Mouse (Mus musculus): ENCODE data around the gene Ide. TPM values are rescaled to one million over a fixed set of nuclear protein-coding genes. Genes with fewer than 3 reads are reported as not detected.
A peak's percentile ranks its signal among the peaks of the same experiment; 100 is the strongest.

Ide gene
- polyA plus RNA-seq, 1 experiment from 2014 or later, result 83.2 TPM

GRCm38 (mm10) chr19:37246859-37247258 lies 90.8 kb downstream of the Ide start:
- H3K36me3 ChIP-seq (ENCODE audit: control insufficient read depth, insufficient read depth, low read length), result no peaks in the 10 kb centered on the region
- H3K4me3 ChIP-seq (ENCODE audit: control insufficient read depth in 1 of 2, insufficient read depth in 1 of 2, low read depth in 1 of 2, low read length in 2 of 2), result no peak overlapping the region
- WGBS, result 32% methylated on average over 3 of the region's 3 CpGs
- H3K27ac ChIP-seq (replicated peaks in 1 of 2; ENCODE audit: control insufficient read depth in 1 of 2, insufficient read depth in 1 of 2, low read depth in 2 of 2, low read length in 2 of 2), result no peak overlapping the region
- H3K9me3 ChIP-seq (ENCODE audit: control insufficient read depth, low read length), result 0 out of 2 replicates have a peak, but pooled peaks cover 3% of the 10 kb centered on the region
- no peak for ATAC-seq (ENCODE audit: insufficient number of reproducible peaks, insufficient read depth, low FRiP score, low read depth)
- H3K27me3 ChIP-seq (ENCODE audit: control insufficient read depth, insufficient read depth, low read length), result no peaks in the 10 kb centered on the region
- H3K4me1 ChIP-seq (ENCODE audit: control insufficient read depth in 2 of 2, insufficient read depth in 2 of 2, low read length in 2 of 2), result no peaks in the 10 kb centered on the region
- no peak overlapping the region for H3K9ac ChIP-seq (ENCODE audit: low read length)
- H3K4me2 ChIP-seq (ENCODE audit: low read length), result no peak overlapping the region

- WGBS, result 44% methylated on average over 2 of the region's 2 CpGs
- ATAC-seq (ENCODE audit: insufficient number of reproducible peaks, insufficient read depth, low FRiP score, low read depth), result no peak
- H3K4me3 ChIP-seq (ENCODE audit: control insufficient read depth in 1 of 2, insufficient read depth in 1 of 2, low read depth in 1 of 2, low read length in 2 of 2), result no peak overlapping the region
- 0 out of 2 replicates have a peak, but pooled peaks cover 3% of the 10 kb centered on the region for H3K9me3 ChIP-seq (ENCODE audit: control insufficient read depth, low read length)
- no peak overlapping the region for H3K4me2 ChIP-seq (ENCODE audit: low read length)
- no peaks in the 10 kb centered on the region; the same call in 1 of the 2 replicates for H3K27me3 ChIP-seq (ENCODE audit: control insufficient read depth, insufficient read depth, low read length)
- no peak overlapping the region for H3K27ac ChIP-seq (replicated peaks in 1 of 2; ENCODE audit: control insufficient read depth in 1 of 2, insufficient read depth in 1 of 2, low read depth in 2 of 2, low read length in 2 of 2)
- no peaks in the 10 kb centered on the region; a peak in 1 of 4 replicates for H3K4me1 ChIP-seq (ENCODE audit: control insufficient read depth in 2 of 2, insufficient read depth in 2 of 2, low read length in 2 of 2)
- H3K9ac ChIP-seq (ENCODE audit: low read length), result no peak overlapping the region
- no peaks in the 10 kb centered on the region for H3K36me3 ChIP-seq (ENCODE audit: control insufficient read depth, insufficient read depth, low read length)
Observed at GRCm38 (mm10) chr19:37242707-37243106, 94.9 kb downstream of the Ide start.

- H3K27me3 ChIP-seq (ENCODE audit: control insufficient read depth, insufficient read depth, low read length), result peaks cover 4% of the 10 kb centered on the region
- H3K36me3 ChIP-seq (ENCODE audit: control insufficient read depth, insufficient read depth, low read length), result no peaks in the 10 kb centered on the region
- H3K4me3 ChIP-seq (ENCODE audit: control insufficient read depth in 1 of 2, insufficient read depth in 1 of 2, low read depth in 1 of 2, low read length in 2 of 2), result no peak overlapping the region
- H3K9me3 ChIP-seq (ENCODE audit: control insufficient read depth, low read length), result 0 out of 2 replicates have a peak, but pooled peaks cover 3% of the 10 kb centered on the region
- no peak for ATAC-seq (ENCODE audit: insufficient number of reproducible peaks, insufficient read depth, low FRiP score, low read depth)
- WGBS, result 65% methylated on average over 5 of the region's 5 CpGs
- no peaks in the 10 kb centered on the region; a peak in 1 of 4 replicates for H3K4me1 ChIP-seq (ENCODE audit: control insufficient read depth in 2 of 2, insufficient read depth in 2 of 2, low read length in 2 of 2)
- H3K27ac ChIP-seq (replicated peaks in 1 of 2; ENCODE audit: control insufficient read depth in 1 of 2, insufficient read depth in 1 of 2, low read depth in 2 of 2, low read length in 2 of 2), result no peak overlapping the region
- H3K9ac ChIP-seq (ENCODE audit: low read length), result no peak overlapping the region
- no peak overlapping the region for H3K4me2 ChIP-seq (ENCODE audit: low read length)
Observed at GRCm38 (mm10) chr19:37241201-37241600, 96.5 kb downstream of the Ide start.

- H3K9ac ChIP-seq (ENCODE audit: low read length), result no peak overlapping the region
- ATAC-seq (ENCODE audit: insufficient number of reproducible peaks, insufficient read depth, low FRiP score, low read depth), result no peak
- 15% methylated on average over 4 of the region's 4 CpGs for WGBS
- H3K4me3 ChIP-seq (ENCODE audit: control insufficient read depth in 1 of 2, insufficient read depth in 1 of 2, low read depth in 1 of 2, low read length in 2 of 2), result no peak overlapping the region
- no peaks in the 10 kb centered on the region for H3K9me3 ChIP-seq (ENCODE audit: control insufficient read depth, low read length)
- no peak overlapping the region for H3K4me2 ChIP-seq (ENCODE audit: low read length)
- no peak overlapping the region for H3K27ac ChIP-seq (replicated peaks in 1 of 2; ENCODE audit: control insufficient read depth in 1 of 2, insufficient read depth in 1 of 2, low read depth in 2 of 2, low read length in 2 of 2)
- peaks cover 0 to 2% of the 10 kb centered on the region in 2 experiments; a peak in 3 of 4 replicates for H3K4me1 ChIP-seq (ENCODE audit: control insufficient read depth in 2 of 2, insufficient read depth in 2 of 2, low read length in 2 of 2)
- no peaks in the 10 kb centered on the region for H3K36me3 ChIP-seq (ENCODE audit: control insufficient read depth, insufficient read depth, low read length)
- H3K27me3 ChIP-seq (ENCODE audit: control insufficient read depth, insufficient read depth, low read length), result peaks cover 22% of the 10 kb centered on the region
Observed at GRCm38 (mm10) chr19:37239096-37239495, 98.6 kb downstream of the Ide start.

GRCm38 (mm10) chr19:37238651-37239050 lies 99.0 kb downstream of the Ide start:
- Histone ChIP-seq H3K4me1 (ENCODE audit: control insufficient read depth in 2 of 2, insufficient read depth in 2 of 2, low read length in 2 of 2) (peaks cover 0 to 7% of the 10 kb centered on the region in 2 experiments; a peak in 3 of 4 replicates), H3K27ac (replicated peaks in 1 of 2; ENCODE audit: control insufficient read depth in 1 of 2, insufficient read depth in 1 of 2, low read depth in 2 of 2, low read length in 2 of 2) (no peak overlapping the region), H3K9me3 (ENCODE audit: control insufficient read depth, low read length) (no peaks in the 10 kb centered on the region), H3K27me3 (ENCODE audit: control insufficient read depth, insufficient read depth, low read length) (peaks cover 27% of the 10 kb centered on the region), H3K36me3 (ENCODE audit: control insufficient read depth, insufficient read depth, low read length) (no peaks in the 10 kb centered on the region), H3K9ac (ENCODE audit: low read length) (no peak overlapping the region), H3K4me3 (ENCODE audit: control insufficient read depth in 1 of 2, insufficient read depth in 1 of 2, low read depth in 1 of 2, low read length in 2 of 2) (no peak overlapping the region), H3K4me2 (ENCODE audit: low read length) (no peak overlapping the region)
- WGBS, result 24% methylated on average over 7 of the region's 7 CpGs
- no peak for ATAC-seq (ENCODE audit: insufficient number of reproducible peaks, insufficient read depth, low FRiP score, low read depth)

GRCm38 (mm10) chr19:37237712-37238437 lies 99.8 kb downstream of the Ide start:
- WGBS, result 4% methylated on average over 15 of the region's 15 CpGs
- no peak overlapping the region for H3K27ac ChIP-seq (replicated peaks in 1 of 2; ENCODE audit: control insufficient read depth in 1 of 2, insufficient read depth in 1 of 2, low read depth in 2 of 2, low read length in 2 of 2)
- peaks cover 33% of the 10 kb centered on the region for H3K27me3 ChIP-seq (ENCODE audit: control insufficient read depth, insufficient read depth, low read length)
- H3K9ac ChIP-seq (ENCODE audit: low read length), result no peak overlapping the region
- peak overlapping the region; percentile 44 for H3K4me2 ChIP-seq (ENCODE audit: low read length)
- no peaks in the 10 kb centered on the region for H3K9me3 ChIP-seq (ENCODE audit: control insufficient read depth, low read length)
- no peak overlapping the region for H3K4me3 ChIP-seq (ENCODE audit: control insufficient read depth in 1 of 2, insufficient read depth in 1 of 2, low read depth in 1 of 2, low read length in 2 of 2)
- ATAC-seq (ENCODE audit: insufficient number of reproducible peaks, insufficient read depth, low FRiP score, low read depth), result no peak
- H3K4me1 ChIP-seq (ENCODE audit: control insufficient read depth in 2 of 2, insufficient read depth in 2 of 2, low read length in 2 of 2), result peaks cover 2 to 9% of the 10 kb centered on the region in 2 experiments; a peak in 3 of 4 replicates
- H3K36me3 ChIP-seq (ENCODE audit: control insufficient read depth, insufficient read depth, low read length), result no peaks in the 10 kb centered on the region

- H3K9me3 ChIP-seq (ENCODE audit: control insufficient read depth, low read length), result no peaks in the 10 kb centered on the region
- WGBS, result 40% methylated on average over 5 of the region's 5 CpGs
- ATAC-seq (ENCODE audit: insufficient number of reproducible peaks, insufficient read depth, low FRiP score, low read depth), result no peak
- H3K4me2 ChIP-seq (ENCODE audit: low read length), result no peak overlapping the region
- H3K27me3 ChIP-seq (ENCODE audit: control insufficient read depth, insufficient read depth, low read length), result peaks cover 35% of the 10 kb centered on the region
- peaks cover 2 to 9% of the 10 kb centered on the region in 2 experiments; a peak in 3 of 4 replicates for H3K4me1 ChIP-seq (ENCODE audit: control insufficient read depth in 2 of 2, insufficient read depth in 2 of 2, low read length in 2 of 2)
- no peak overlapping the region for H3K4me3 ChIP-seq (ENCODE audit: control insufficient read depth in 1 of 2, insufficient read depth in 1 of 2, low read depth in 1 of 2, low read length in 2 of 2)
- H3K27ac ChIP-seq (replicated peaks in 1 of 2; ENCODE audit: control insufficient read depth in 1 of 2, insufficient read depth in 1 of 2, low read depth in 2 of 2, low read length in 2 of 2), result no peak overlapping the region
- no peaks in the 10 kb centered on the region for H3K36me3 ChIP-seq (ENCODE audit: control insufficient read depth, insufficient read depth, low read length)
- no peak overlapping the region for H3K9ac ChIP-seq (ENCODE audit: low read length)
Observed at GRCm38 (mm10) chr19:37237306-37237705, 100.3 kb downstream of the Ide start.

Data from heart, embryonic 14.5 days (tissue).